Mouse (Mus musculus) kidney, adult 2 months (tissue): ENCODE results near the gene Bok. TPM values are rescaled to one million over a fixed set of nuclear protein-coding genes. Genes with fewer than 3 reads are reported as not detected.

ENCODE experiments used
- DNase-seq: peaks from one replicate; pipeline ENCODE4 v3.0.0; 2021
- H3K27ac ChIP-seq: fragments of 200-500 bp; 2 replicates; pipeline ENCODE4 v1.5.1; 2012; ENCODE audit warnings: low read depth, low read length, control low read depth, inconsistent platforms; ENCODE audit not compliant: insufficient read depth
- H3K27me3 ChIP-seq: fragments of 200-500 bp; replicated peaks from 2 replicates; pipeline ENCODE4 v1.6.1; 2012; ENCODE audit warnings: mild to moderate bottlenecking, moderate library complexity, low read length, inconsistent platforms; ENCODE audit not compliant: control insufficient read depth, insufficient read depth
- H3K36me3 ChIP-seq: fragments of 200-500 bp; 2 replicates; pipeline ENCODE4 v1.6.1; 2012; ENCODE audit warnings: mild to moderate bottlenecking, moderate library complexity, low read length, inconsistent platforms; ENCODE audit not compliant: control insufficient read depth, insufficient read depth
- H3K4me1 ChIP-seq: fragments of 200-500 bp; 2 replicates; pipeline ENCODE4 v1.6.1; 2011; ENCODE audit warnings: low read length; ENCODE audit not compliant: control insufficient read depth, insufficient read depth
- H3K4me3 ChIP-seq: fragments of 200-500 bp; 2 replicates; pipeline ENCODE4 v1.5.1; 2011; ENCODE audit warnings: mild to moderate bottlenecking, low read depth, low read length, control low read depth; ENCODE audit not compliant: insufficient read depth
- CTCF ChIP-seq: fragments of 200-500 bp; conservative IDR thresholded peaks from 2 replicates; pipeline ENCODE4 v1.5.1; 2011; ENCODE audit warnings: low read depth, mild to moderate bottlenecking, control low read depth, low read length, moderate library complexity, mixed read lengths; ENCODE audit not compliant: insufficient read depth, insufficient read length
- POLR2A ChIP-seq: fragments of 200-500 bp; IDR thresholded peaks from one replicate; pipeline ENCODE4 v1.6.1; 2011; ENCODE audit warnings: low read depth, low read length, control low read depth
- WGBS: fragments of 180-500 bp; shearing (Covaris S2); methylation state at CpG from one replicate; pipeline ENCODE4 v1.1.7; 2018; 5-methylcytosine and 5-hydroxymethylcytosine counted together
- polyA plus RNA-seq: library from polyadenylated mRNA; depleted of rRNA; stranded (reverse); fragments of >200 nt; gene quantifications from 2 replicates; pipeline ENCODE4 v1.2.3, GENCODE M21; 2012; rRNA removed

The Bok gene
- polyA plus RNA-seq: 55.9 and 62.3 TPM in 2 replicates

GRCm38 (mm10) chr1:93685401-93686244, at the start of gene Bok:
Gene Bok (plus strand): TSS chr1:93685660.
- Histone ChIP-seq H3K27me3 (no peaks in the 10 kb centered on the region), H3K4me3 (peak within 1 kb of the TSS; percentile 58), H3K36me3 (no peaks in the 10 kb centered on the region), H3K27ac (peak within 1 kb of the TSS; percentile 46), H3K4me1 (0 out of 2 replicates have a peak, but pooled peaks cover 4% of the 10 kb centered on the region)
- no peak for TF ChIP-seq CTCF
- no peak for TF ChIP-seq POLR2A
- DNase-seq: peak; percentile 96
- WGBS: under 1% methylated on average over 66 of the region's 78 CpGs

- Histone ChIP-seq H3K27me3 (no peaks in the 10 kb centered on the region), H3K4me1 (peaks cover 5% of the 10 kb centered on the region; the same call in 1 of the 2 replicates), H3K4me3 (peak overlapping the region; percentile 77), H3K36me3 (no peaks in the 10 kb centered on the region), H3K27ac (peak overlapping the region; percentile 95)
- TF ChIP-seq CTCF (peak; percentile 29; the same call in 1 of the 2 replicates), POLR2A (no peak)
- DNase-seq: no peak
- WGBS: 27% methylated on average over 7 of the region's 7 CpGs
These were observed 49.1 kb upstream of the Bok start for GRCm38 (mm10) chr1:93636211-93636897.

GRCm38 (mm10) chr1:93641978-93642377, 43.5 kb upstream of the Bok start:
- Histone ChIP-seq H3K27ac (no peak overlapping the region), H3K4me3 (no peak overlapping the region), H3K27me3 (no peaks in the 10 kb centered on the region), H3K4me1 (no peaks in the 10 kb centered on the region), H3K36me3 (no peaks in the 10 kb centered on the region)
- 88% methylated on average over 2 of the region's 2 CpGs for WGBS
- no peak for TF ChIP-seq POLR2A
- TF ChIP-seq CTCF: no peak
- DNase-seq: no peak

- H3K4me3 ChIP-seq: no peak overlapping the region
- 90% methylated on average over 2 of the region's 2 CpGs for WGBS
- DNase-seq: no peak
- no peaks in the 10 kb centered on the region for H3K36me3 ChIP-seq
- no peaks in the 10 kb centered on the region for H3K27me3 ChIP-seq
- no peak overlapping the region for H3K27ac ChIP-seq
- TF ChIP-seq CTCF: no peak
- TF ChIP-seq POLR2A: no peak
- H3K4me1 ChIP-seq: no peaks in the 10 kb centered on the region
These were observed 42.8 kb upstream of the Bok start for GRCm38 (mm10) chr1:93642692-93643091.

GRCm38 (mm10) chr1:93649604-93650172, 35.8 kb upstream of the Bok start:
- Histone ChIP-seq H3K27me3 (no peaks in the 10 kb centered on the region), H3K27ac (no peak overlapping the region), H3K4me1 (no peaks in the 10 kb centered on the region), H3K4me3 (no peak overlapping the region), H3K36me3 (no peaks in the 10 kb centered on the region)
- TF ChIP-seq CTCF: no peak
- TF ChIP-seq POLR2A: no peak
- WGBS: 76% methylated on average over 5 of the region's 5 CpGs
- DNase-seq: no peak

GRCm38 (mm10) chr1:93654275-93654674, 31.2 kb upstream of the Bok start:
- H3K27me3 ChIP-seq: no peaks in the 10 kb centered on the region
- H3K36me3 ChIP-seq: no peaks in the 10 kb centered on the region
- no peaks in the 10 kb centered on the region for H3K4me1 ChIP-seq
- 26% methylated on average over 2 of the region's 2 CpGs for WGBS
- H3K4me3 ChIP-seq: no peak overlapping the region
- no peak overlapping the region for H3K27ac ChIP-seq
- no peak for DNase-seq
- no peak for TF ChIP-seq POLR2A
- TF ChIP-seq CTCF: no peak

GRCm38 (mm10) chr1:93654798-93655197, 30.7 kb upstream of the Bok start:
- Histone ChIP-seq H3K4me3 (no peak overlapping the region), H3K36me3 (no peaks in the 10 kb centered on the region), H3K27ac (no peak overlapping the region), H3K4me1 (no peaks in the 10 kb centered on the region), H3K27me3 (no peaks in the 10 kb centered on the region)
- WGBS: 59% methylated on average over 2 of the region's 2 CpGs
- DNase-seq: no peak
- TF ChIP-seq CTCF (no peak), POLR2A (no peak)
